Mouse (Mus musculus) megakaryocyte, adult 5-6 weeks (primary cell): ENCODE data around the gene Strip1. TPM values are rescaled to one million over a fixed set of nuclear protein-coding genes. Genes with fewer than 3 reads are reported as not detected.
A peak's percentile ranks its signal among the peaks of the same experiment; 100 is the strongest.

Experiments
- ATAC-seq: 2 replicates; pipeline ENCODE4 v1.8.0; 2016; ENCODE audit warnings: mild to moderate bottlenecking, inconsistent platforms; ENCODE audit not compliant: poor library complexity, severe bottlenecking
- total RNA-seq, 2 experiments: library from RNA; stranded (forward) in 1 of 2; stranded (reverse) in 1 of 2; fragments of 153-499, 151-499 nt in 1 of 2; fragments of 221-1000, 200-1000 nt in 1 of 2; gene quantifications; 2 replicates each; pipeline versions ENCODE4 v1.2.3 to v1.2.4; 2015 to 2017

Gene Strip1
- total RNA-seq, 2 experiments from 2014 or later: 19.2 to 19.4 TPM

DNA sequence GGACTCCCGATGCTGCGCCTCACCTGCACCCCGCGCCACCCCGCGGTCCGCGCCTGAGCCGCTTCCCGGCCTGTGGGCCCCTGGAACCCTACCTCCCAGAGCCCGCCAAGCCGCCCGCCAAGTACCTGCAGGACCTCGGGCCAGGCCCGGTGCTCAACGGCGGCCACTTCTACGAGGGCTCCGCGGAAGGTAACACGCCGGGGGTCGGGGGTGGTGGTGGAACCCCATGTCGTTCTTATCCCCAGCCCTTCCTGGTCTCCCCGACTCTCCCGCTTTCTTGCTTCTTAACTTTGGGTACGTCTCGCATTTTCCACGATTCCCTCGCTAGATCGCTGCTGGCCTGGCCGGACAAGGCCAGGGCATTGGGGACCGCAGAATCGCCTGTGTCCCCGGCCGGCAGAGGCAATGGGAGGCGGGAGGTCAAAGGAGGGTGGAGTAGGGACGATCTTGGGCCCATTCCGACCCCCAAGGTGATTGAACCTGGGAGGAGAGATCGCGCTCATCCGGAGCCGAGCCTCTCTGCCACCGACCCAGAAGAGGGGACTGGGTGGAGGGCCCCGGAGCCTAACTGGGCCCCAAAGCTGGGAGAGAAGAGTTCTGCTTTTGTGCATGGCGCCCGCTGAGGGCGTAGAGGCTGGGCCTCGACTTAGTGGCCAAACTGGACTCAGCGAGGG is 36.1 kb downstream of the Strip1 start:
- ATAC-seq: peak; percentile 27

DNA sequence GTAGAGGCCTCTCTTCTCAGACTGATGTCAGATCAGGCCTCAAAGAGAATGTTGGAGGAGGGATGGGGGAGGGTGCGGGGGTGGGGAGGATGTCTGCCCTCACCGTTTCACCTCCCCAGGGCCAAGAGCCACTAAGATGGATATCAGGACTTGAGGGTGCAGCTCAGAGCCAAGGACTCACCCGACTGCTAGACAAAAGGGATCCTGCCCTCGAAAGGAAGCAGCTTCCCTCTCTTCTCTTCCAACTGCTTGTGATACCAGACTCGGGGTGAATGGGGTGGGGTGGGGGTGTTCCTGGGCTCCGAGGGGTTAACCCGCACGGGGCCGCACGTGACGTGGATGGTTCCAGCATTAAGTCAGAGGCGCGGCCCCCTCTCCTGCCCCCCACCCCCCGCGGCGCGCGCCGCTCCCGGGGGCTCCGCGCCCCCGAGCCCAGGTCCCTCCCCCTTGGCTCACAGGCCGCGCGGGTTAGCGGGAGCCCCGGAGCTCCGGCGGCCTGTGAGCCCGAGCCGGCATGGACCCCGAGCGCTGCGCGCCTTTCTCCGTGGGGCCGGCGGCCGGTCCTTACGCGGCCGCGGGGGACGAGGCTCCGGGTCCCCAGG is 36.7 kb downstream of the Strip1 start, which contains the start of gene Alx3:
Gene Alx3, plus strand, starts transcription at position 370 of the 602 bp plus-strand sequence.
- ATAC-seq: no peak

DNA sequence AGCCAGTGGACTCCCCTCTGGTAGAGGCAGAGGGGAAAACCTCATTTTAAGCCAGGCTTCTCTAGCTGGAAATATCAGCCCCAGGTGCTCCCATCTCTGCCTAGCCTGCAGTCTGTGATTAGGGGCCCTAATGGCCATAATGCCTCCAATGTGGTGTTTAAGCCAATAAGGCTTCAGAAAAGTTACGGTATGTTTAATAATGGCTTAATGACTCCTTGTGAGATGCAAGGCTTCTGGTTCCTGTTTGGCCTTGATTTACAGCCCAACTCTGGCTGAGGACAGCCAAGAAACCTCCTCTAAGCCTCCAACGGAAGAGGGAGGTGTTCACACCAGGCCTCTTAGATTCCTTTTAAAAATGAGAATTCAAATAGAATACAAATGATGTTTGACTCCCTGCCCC is 37.9 kb downstream of the Strip1 start:
- ATAC-seq: no peak

GRCm38 (mm10) chr3:107591612-107592011 is 39.9 kb downstream of the Strip1 start:
- ATAC-seq: no peak

DNA sequence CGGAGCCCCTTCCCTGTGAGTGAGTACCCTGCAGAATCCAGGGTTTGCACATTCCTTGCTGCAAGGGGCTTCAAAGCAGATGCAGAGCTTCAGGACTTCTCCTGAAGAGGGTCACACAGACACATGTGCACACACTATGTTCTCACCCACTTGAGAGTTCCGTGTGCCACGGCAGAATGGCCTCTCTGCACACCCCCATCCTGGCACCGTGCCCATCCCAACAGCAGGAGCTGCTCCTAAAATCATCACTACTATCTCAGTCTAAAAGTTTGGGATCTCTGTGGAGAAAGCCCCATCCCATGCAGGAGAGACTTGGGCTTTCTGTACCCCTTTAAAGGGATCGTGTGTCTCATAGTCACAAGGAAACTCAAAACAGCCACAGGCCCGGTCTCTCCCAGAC is 45.0 kb downstream of the Strip1 start:
- ATAC-seq: no peak

DNA sequence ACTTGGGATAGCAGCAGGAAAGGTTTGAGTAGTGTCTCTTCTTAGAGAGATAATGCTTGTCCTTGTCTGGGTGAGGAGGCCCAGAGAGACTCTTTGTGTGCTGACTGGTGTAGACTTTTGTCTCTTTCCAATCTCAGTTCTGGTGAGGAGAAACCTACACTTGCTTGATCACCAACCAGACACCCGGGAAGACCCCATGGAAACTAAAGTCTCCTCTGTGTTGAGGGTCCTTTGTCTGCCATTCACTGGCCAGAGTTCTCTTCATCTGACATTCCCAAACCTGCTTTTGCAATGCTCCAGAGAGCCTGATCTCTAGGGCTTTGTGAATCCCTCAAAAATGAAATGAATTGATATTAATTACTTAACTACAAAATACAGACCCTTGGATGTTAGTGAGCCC is 47.6 kb downstream of the Strip1 start:
- no peak for ATAC-seq

DNA sequence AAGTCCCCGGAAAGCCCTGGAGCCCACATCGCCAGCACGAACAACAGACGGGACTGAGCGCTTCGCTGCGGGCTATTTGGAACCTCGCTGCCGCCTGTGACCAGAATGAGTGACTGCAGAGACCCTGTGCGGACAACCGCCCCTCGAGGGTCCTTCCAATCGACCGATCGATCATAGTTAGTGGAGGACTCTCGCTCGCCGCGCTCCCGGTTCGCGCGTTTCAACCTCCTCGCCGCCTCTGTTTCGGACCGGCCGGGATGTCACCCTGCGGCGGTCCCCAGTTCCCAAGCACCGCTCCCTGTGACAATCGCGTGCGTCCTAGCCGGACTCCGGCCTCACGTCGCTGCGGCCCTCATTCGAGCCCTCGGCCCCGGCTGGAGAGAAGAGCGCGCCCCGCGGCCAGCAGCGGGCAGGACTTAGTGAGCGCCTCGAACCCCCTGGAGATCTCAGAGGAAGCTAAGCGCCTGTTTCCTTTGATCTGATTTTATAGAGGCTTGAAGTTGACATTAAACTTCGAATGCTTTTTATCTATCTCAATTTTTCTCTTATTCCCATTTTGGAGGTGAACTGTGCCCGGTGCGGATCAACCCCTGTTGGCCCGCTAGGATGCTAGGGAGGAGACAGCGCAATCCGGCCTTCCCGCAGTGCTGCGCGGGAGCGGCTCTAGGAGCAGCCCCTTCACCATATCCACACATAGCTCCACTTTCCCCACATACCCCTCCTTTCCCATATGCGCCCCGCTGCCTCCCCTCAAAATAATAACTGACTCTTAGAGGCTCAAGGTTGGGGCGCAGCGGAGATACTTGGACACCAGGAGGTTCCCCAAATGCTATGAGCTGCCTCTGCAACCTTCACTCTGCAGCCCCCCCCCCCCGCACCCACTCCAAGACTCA is 48.4 kb downstream of the Strip1 start:
- no peak for ATAC-seq

DNA sequence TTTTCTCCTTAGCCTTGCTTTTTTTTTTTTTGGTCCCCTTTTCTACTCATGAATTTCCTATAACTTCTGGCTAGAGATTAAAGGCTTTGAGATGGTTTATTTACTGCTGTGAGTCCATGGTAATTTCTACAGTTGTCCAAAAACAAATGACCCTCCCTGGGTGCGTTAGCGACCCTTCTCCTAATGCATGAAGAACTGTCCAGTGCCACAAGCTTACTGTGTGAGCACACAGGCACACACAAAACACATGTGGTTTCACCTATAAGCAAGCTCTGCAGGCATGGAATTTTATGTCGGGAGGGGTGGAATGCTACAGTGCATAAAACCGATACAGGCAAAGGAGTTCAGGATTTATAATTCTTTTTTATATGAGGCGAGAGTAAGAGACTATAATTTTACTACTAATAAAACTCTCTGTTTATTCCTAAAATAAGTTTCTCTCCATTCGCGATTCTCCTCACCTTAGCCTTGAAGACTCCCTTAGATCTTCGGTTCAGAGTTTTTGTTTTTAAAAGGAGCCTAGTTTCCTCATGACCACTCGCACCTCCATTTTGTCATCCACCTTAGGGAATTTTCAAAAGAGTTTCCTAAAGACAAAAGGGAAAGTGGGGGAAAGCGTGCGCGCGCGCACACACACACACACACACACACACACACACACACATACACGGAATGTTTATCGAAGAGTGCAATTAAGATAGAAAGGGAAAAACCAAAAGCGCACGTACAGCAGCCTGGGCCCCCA is 49.2 kb downstream of the Strip1 start:
- ATAC-seq: no peak

GRCm38 (mm10) chr3:107581103-107582010 is 50.1 kb downstream of the Strip1 start:
- no peak for ATAC-seq

GRCm38 (mm10) chr3:107579466-107579865 is 52.0 kb downstream of the Strip1 start:
- ATAC-seq: peak; percentile 52; the same call in 1 of the 2 replicates

- peak; percentile 68 for ATAC-seq
These were observed 53.6 kb downstream of the Strip1 start for GRCm38 (mm10) chr3:107577810-107578390.

DNA sequence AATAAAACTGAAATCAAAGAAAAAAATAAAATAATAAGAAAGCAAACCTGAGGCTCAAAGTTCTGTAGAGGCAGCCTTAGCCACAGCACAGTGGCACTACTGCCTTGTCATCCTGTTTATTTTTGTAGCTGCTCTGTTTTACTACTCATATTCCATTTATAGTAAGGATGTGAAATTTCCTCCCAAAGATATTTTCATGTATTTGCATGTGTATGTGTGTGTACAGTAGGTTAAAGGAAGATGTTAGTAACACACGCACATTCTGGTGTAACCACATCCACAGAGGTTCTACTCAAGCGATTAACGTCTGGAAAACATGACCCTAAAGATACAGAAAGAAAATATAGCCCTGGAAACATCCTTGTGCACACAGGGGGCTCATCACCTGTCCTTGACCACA is 54.7 kb downstream of the Strip1 start:
- no peak for ATAC-seq

DNA sequence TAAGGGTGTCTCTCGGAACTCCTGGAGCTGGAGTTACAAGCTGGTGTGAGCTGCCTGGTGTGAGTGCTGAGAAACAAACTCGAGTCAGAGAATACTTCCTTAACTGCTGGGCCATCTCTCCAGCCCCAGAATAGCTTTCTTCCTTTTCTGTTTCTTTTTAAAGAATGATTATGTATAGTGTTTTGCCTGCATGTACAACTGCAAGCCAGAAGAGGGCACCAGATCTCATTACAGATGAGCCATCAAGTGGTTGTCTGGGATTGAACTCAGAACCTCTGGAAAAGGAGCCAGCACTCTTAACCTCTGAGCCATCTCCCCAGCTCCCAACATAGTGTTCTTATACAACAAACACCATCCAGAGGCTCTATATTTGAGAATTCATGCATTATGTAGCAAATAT is 60.3 kb downstream of the Strip1 start:
- ATAC-seq: no peak

GRCm38 (mm10) chr3:107568721-107569120 is 62.8 kb downstream of the Strip1 start:
- ATAC-seq: no peak

DNA sequence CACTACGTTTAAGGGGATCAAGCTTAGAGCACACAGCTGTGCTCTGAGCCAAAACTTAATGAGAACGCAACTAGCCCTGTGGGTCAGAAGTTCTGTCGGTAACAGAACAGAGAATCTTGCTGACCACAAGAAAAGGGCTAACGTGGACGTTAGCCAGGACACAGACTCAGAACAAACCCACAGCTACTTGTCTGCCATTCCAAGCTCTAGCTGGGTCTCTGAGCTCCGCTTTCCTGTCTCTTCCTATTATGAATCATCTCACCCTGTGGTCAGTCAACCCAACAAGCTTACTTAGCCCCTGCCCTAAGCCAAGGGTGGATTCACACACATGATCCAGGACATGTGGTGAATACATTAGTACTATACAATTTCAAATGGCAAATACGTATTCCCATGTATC is 63.7 kb downstream of the Strip1 start:
- no peak for ATAC-seq

DNA sequence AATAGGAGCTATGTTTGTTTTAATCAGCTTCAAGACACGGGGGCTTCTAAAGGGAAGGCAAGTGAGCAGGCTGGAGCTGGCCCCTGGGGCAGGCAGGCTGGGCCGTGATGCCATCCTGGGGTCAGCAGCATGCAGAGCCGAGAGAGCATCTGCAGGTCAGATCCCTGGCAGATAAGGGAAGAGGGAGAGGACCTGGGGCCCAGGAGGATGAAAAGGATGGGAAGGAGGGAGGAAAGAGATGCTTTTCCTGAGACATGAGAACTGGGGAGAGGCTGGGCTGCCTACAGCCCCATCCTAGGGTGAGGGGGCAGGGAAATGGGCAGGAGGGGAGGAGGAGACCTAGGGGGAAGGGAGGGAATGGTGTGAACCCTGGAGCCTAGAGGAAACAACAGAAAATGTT is 66.2 kb downstream of the Strip1 start:
- no peak for ATAC-seq

DNA sequence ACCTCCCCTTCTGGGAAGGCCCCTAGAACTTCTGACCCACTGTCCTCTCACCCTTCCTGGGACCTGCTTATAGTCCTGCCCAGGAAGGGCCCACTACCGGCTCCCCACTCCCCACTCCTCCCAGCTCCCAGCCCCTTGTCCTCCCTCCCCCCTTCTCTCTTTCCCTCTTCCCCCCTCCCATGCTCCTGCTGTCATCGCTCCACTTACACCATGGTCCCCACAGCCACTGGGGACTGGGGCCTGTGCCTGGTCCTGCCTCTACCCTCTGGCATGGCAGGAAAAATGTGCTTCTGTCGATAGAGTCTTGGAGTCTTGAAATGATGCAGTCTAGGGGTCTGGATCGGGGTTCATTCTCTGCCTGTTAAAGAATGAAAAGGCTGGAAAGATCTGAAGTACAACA is 67.6 kb downstream of the Strip1 start:
- no peak for ATAC-seq

- no peak for ATAC-seq
These were observed 68.9 kb downstream of the Strip1 start for GRCm38 (mm10) chr3:107562591-107562990.
